Mouse (Mus musculus): ENCODE measurements around the gene Sugct.

DNA sequence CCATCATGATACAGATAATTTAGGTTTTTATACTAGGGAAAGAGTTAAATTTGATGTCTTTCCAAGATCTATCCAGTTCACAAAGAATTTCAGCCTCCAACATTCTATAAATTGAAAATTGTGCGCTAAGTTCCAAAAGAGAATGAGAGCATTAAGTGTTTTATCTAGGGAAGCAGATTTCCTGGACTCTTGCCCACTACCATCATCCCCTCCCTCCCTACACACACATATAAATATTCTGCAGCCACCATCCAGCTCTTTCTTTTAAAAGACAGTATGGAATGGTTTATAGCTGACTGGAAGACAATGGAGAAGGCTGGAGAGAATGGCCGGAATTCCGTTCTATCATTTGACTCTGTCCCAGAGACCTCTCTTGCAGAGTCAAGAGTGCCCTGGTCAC, 404.3 kb downstream of the Sugct start:
- TF ChIP-seq GATA1 (IDR thresholded peaks at IDR 0.05; ENCODE audit: low read length) (no peak), TAL1 (IDR thresholded peaks at IDR 0.05; ENCODE audit: low read length) (no peak)
